Mouse (Mus musculus): ENCODE measurements around the gene Tbc1d22a.

DNA sequence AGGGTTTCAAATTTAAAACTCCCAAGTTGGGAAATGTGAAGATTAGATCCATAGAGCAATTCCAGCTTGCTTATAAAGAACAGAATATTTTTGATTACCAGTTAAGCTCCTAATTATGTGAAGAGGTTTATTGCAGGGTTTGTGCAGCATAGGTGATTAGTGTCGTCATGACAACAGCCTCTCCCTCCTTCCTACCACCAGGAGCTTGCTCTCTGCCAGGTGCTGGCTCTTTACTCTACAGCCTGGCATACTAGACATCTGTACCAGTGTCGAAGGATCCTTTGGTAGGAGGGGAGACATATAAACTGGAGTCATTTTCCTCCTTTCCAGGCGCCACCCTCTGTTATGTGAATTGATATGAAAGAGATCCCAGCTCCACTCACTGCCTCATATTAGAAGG lies 132.3 kb downstream of the Tbc1d22a start:
- no peak for TF ChIP-seq POLR2A (IDR thresholded peaks at IDR 0.05; ENCODE audit: borderline replicate concordance, extremely low read depth, low read depth, low read length)
- TF ChIP-seq CTCF (IDR thresholded peaks at IDR 0.05; ENCODE audit: insufficient read depth, low read length) = no peak
